Mouse (Mus musculus) limb, embryonic 15.5 days (tissue): ENCODE measurements around the gene Mapre3. TPM values are rescaled to one million over a fixed set of nuclear protein-coding genes. Genes with fewer than 3 reads are reported as not detected.

Experiments used
- ATAC-seq: fragments of 200-750 bp; cut with Nextera tagmentation; 2 replicates; pipeline ENCODE4 v1.8.0; 2017; ENCODE audit warnings: low read depth, moderate TSS enrichment; ENCODE audit not compliant: insufficient number of reproducible peaks, low FRiP score, low TSS enrichment
- H3K27ac ChIP-seq: fragments of 300-500 bp; sonication (generic); 2 replicates; pipeline ENCODE4 v1.5.1; 2015; ENCODE audit warnings: moderate library complexity, mild to moderate bottlenecking, inconsistent platforms
- H3K27me3 ChIP-seq: fragments of 300-500 bp; sonication (generic); 2 replicates; pipeline ENCODE4 v1.6.1; 2015; ENCODE audit warnings: inconsistent platforms
- H3K36me3 ChIP-seq: fragments of 300-500 bp; sonication (generic); 2 replicates; pipeline ENCODE4 v1.6.1; 2015; ENCODE audit warnings: inconsistent platforms
- H3K4me1 ChIP-seq: fragments of 300-500 bp; sonication (generic); 2 replicates; pipeline ENCODE4 v1.6.1; 2015; ENCODE audit warnings: inconsistent platforms
- H3K4me2 ChIP-seq: fragments of 300-500 bp; sonication (generic); 2 replicates; pipeline ENCODE4 v1.6.1; 2015; ENCODE audit warnings: mild to moderate bottlenecking, inconsistent platforms
- H3K4me3 ChIP-seq: fragments of 300-500 bp; sonication (generic); 2 replicates; pipeline ENCODE4 v1.5.1; 2015; ENCODE audit warnings: mild to moderate bottlenecking, inconsistent platforms
- H3K9ac ChIP-seq: fragments of 300-500 bp; sonication (generic); 2 replicates; pipeline ENCODE4 v1.6.1; 2015; ENCODE audit warnings: inconsistent platforms
- H3K9me3 ChIP-seq: fragments of 300-500 bp; sonication (generic); 2 replicates; pipeline ENCODE4 v1.6.1; 2016; ENCODE audit warnings: inconsistent platforms
- WGBS: fragments of 180-500 bp; shearing (Covaris S2); methylation state at CpG from one replicate; pipeline ENCODE4 v1.1.7; 2015; 5-methylcytosine and 5-hydroxymethylcytosine counted together
- polyA plus RNA-seq: library from polyadenylated mRNA; unstranded; fragments of >200 nt; fragmentation: Nextera tagmentation; extraction: Ambion mirVana; gene quantifications from 2 replicates; pipeline ENCODE4 v1.2.1, GENCODE M21; 2015

The Mapre3 gene
- polyA plus RNA-seq, 1 experiment from 2014 or later: 30.6 TPM

DNA sequence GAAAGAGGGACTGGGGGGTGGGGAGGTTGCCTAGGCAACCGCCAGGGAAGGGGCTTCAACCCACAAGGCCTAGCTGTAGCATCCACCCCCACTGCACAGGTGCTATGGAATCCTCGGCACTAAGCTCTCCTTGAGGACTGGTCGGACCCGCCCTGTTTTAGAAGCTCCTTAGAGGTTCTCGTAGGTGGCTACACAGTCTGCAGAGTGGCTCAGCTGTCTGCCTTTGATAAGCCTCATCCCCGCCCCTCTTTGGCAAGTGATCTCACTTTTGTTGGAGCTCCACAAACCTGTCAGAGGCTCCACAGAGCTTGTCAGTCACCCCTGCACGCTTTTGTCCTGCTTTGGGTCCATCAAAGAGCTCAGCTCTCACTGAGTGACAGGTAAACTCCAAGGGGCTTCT, 17.0 kb upstream of the Mapre3 start:
- H3K9ac ChIP-seq: no peak overlapping the region
- no peaks in the 10 kb centered on the region for H3K36me3 ChIP-seq
- peaks cover 4% of the 10 kb centered on the region; the same call in 1 of the 2 replicates for H3K4me1 ChIP-seq
- H3K27ac ChIP-seq: no peak overlapping the region
- no peaks in the 10 kb centered on the region for H3K27me3 ChIP-seq
- H3K4me2 ChIP-seq: no peak overlapping the region
- WGBS: 69% methylated on average over 7 of the region's 7 CpGs
- no peaks in the 10 kb centered on the region for H3K9me3 ChIP-seq
- ATAC-seq: no peak
- no peak overlapping the region for H3K4me3 ChIP-seq

DNA sequence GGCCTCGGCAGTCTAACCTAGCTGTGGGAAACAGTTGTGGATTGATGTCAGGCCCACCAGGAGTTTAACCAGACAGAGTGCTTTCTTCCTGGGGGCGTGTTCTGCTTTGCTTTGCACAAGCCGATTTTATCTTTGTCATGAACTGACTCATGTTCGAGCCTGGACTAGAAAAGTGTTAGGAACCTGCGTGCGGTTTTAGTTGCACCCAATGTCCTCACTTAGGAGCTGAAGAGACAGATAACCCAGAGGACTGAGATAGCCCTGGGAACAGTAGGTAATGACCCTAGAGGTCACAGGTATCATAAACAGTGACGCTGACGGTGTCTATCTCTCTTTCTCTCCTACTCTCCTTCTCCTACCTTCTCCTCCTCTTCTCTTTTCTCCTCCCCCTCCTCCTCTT, 16.5 kb upstream of the Mapre3 start:
- Histone ChIP-seq H3K27ac (no peak overlapping the region), H3K4me1 (peaks cover 4% of the 10 kb centered on the region; the same call in 1 of the 2 replicates), H3K36me3 (no peaks in the 10 kb centered on the region), H3K4me3 (no peak overlapping the region), H3K27me3 (no peaks in the 10 kb centered on the region), H3K9me3 (no peaks in the 10 kb centered on the region), H3K4me2 (no peak overlapping the region), H3K9ac (no peak overlapping the region)
- 77% methylated on average over 8 of the region's 8 CpGs for WGBS
- ATAC-seq: no peak

DNA sequence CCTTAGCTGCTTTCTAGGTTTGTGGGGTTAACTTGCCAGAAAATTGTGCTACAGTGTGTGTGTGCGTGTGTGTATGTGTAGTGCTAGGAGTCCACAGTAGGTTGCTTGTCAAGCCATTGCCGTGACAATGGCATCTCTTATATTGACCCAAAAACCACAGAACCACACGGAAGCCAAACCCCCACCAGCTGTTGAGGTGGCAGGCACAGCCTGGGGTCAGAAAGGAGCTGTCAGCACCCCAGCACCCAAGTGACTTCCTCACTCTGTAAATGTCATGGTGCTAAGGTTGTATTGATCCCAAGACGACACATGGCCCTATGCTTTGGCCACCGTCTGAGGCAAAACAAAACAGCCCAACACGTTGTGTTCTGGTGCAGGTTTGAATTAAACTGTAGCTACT, 15.5 kb upstream of the Mapre3 start:
- Histone ChIP-seq H3K9ac (no peak overlapping the region), H3K27me3 (no peaks in the 10 kb centered on the region), H3K4me3 (no peak overlapping the region), H3K36me3 (no peaks in the 10 kb centered on the region), H3K4me2 (no peak overlapping the region), H3K4me1 (peaks cover 4% of the 10 kb centered on the region; the same call in 1 of the 2 replicates), H3K27ac (no peak overlapping the region), H3K9me3 (no peaks in the 10 kb centered on the region)
- no peak for ATAC-seq
- WGBS: 75% methylated on average over 6 of the region's 6 CpGs

DNA sequence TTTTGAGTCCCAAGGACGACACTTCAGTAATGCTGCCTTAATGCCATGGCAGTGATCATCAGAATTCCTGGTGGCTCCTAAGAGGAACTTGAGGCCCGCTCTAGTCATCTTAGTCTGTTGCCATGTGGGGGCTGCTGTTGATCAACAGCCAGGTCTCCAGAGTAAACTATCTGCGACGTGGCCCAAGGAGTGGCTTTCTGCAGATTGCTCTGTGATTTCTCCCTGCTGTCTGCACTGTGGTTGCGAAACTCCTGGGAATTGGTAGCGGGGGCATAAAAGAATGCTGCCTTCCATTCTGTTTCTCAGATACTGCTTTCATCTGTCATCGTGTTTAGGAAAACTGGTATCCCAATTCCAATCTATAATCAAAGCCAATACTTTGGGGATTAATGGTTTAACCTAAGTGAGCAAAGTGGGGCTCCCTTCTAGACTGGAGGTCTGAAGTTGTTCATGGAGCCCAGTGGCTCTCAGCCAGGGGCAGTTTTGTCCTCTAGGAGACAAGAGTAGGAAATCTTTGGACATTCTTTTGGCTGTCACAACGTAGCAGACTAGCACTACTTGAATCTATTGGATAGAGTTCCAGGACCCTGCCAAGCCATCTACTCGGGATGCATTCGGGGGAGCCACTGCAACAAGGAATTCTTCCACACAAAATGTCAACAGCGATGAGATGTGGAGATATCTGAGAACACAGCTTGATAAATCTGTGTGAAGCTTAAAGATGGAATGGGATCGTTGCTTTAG, 11.5 kb upstream of the Mapre3 start:
- WGBS: 69% methylated on average over 12 of the region's 12 CpGs
- H3K4me1 ChIP-seq: no peaks in the 10 kb centered on the region
- H3K9me3 ChIP-seq: no peaks in the 10 kb centered on the region
- no peak overlapping the region for H3K4me3 ChIP-seq
- ATAC-seq: no peak
- no peak overlapping the region for H3K27ac ChIP-seq
- no peaks in the 10 kb centered on the region for H3K27me3 ChIP-seq
- H3K9ac ChIP-seq: no peak overlapping the region
- H3K4me2 ChIP-seq: no peak overlapping the region
- no peaks in the 10 kb centered on the region for H3K36me3 ChIP-seq

DNA sequence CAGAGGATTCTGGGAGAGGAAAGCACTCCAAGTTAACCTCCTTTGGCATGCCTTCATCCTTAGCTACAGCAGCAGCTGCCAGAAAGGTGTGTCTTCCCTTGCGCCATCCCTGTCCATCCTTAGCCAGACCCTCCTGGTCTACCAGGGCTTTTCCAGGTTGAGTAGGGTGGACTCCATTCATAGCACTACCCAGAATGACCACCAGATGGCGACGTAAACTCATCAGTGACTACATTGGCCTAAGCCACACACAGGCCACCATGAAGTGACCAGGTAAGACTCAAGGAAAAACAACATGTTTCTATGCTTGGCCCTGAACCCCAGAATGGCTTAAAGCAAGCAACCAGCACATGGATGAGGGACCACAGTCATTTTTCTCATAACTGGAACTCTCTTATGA, 8.3 kb upstream of the Mapre3 start:
- no peak overlapping the region for H3K9ac ChIP-seq
- H3K4me1 ChIP-seq: no peaks in the 10 kb centered on the region
- H3K4me3 ChIP-seq: no peak overlapping the region
- no peaks in the 10 kb centered on the region; the same call in 1 of the 2 replicates for H3K27me3 ChIP-seq
- no peak overlapping the region for H3K27ac ChIP-seq
- no peaks in the 10 kb centered on the region for H3K9me3 ChIP-seq
- H3K4me2 ChIP-seq: no peak overlapping the region
- 5% methylated on average over 3 of the region's 3 CpGs for WGBS
- ATAC-seq: 0 out of 2 replicates have a peak, but pooled peaks have one; percentile 69
- no peaks in the 10 kb centered on the region for H3K36me3 ChIP-seq

DNA sequence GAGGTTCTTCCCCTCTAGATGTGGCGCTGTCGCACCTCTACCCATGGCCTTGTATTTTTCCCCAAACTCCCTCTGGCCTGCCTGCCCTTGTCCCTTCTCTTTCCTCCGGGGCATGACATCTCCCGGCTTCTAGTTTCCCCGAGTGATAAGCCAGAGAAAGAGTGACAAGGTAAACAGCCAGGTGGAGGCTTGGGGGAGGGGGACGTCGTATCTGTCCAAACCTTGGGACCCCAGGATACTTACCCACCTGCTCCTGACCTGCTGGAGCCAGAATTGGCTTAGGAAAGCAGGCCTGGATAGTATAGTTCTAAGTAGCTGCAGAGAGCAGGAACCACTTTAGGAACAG, 652 bp downstream of the Mapre3 start:
- H3K27ac ChIP-seq: peak overlapping the region; percentile 76
- 2% methylated on average over 7 of the region's 7 CpGs for WGBS

DNA sequence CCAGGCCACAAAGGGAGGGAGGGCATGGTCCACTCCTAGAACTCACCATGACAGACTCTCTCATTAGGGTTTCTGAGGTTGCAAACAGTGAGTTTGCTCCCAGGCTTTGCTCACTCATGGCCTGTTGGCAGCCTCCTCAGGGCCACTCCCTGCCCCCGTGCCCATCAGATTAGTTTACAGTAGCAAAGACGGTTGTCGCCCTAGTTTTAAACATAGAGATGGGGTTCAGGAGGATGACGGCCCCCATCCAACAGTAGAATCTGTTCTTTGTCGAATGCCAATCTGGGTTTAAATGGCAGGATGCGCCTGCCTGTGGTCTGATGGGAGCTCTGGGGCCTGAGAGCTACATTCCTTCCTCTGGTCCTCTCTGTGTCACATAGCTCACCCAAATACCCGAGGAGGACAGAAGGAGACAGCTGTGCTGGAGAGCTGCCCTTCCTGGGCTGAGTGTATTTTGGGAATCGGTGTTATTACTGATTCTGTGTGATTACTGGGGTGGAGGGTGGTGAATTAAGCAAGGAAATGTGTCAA, 1.9 kb downstream of the Mapre3 start:
- no peak overlapping the region for H3K4me2 ChIP-seq
- H3K4me3 ChIP-seq: no peak overlapping the region
- no peaks in the 10 kb centered on the region; the same call in 1 of the 2 replicates for H3K27me3 ChIP-seq
- H3K9ac ChIP-seq: no peak overlapping the region
- no peak overlapping the region for H3K27ac ChIP-seq
- ATAC-seq: no peak
- H3K9me3 ChIP-seq: no peaks in the 10 kb centered on the region
- WGBS: 59% methylated on average over 8 of the region's 8 CpGs
- H3K4me1 ChIP-seq: peaks cover 21% of the 10 kb centered on the region
- H3K36me3 ChIP-seq: no peaks in the 10 kb centered on the region

More for the DNA sequence above, 652 bp downstream of the Mapre3 start:
- H3K27me3 ChIP-seq: no peaks in the 10 kb centered on the region; the same call in 1 of the 2 replicates
- peaks cover 21% of the 10 kb centered on the region for H3K4me1 ChIP-seq
- no peaks in the 10 kb centered on the region for H3K9me3 ChIP-seq
- peak overlapping the region; percentile 84 for H3K4me2 ChIP-seq
- no peak; the same call in 1 of the 2 replicates for ATAC-seq
- peak overlapping the region; percentile 83 for H3K4me3 ChIP-seq
- peak overlapping the region; percentile 82 for H3K9ac ChIP-seq
- H3K36me3 ChIP-seq: no peaks in the 10 kb centered on the region

DNA sequence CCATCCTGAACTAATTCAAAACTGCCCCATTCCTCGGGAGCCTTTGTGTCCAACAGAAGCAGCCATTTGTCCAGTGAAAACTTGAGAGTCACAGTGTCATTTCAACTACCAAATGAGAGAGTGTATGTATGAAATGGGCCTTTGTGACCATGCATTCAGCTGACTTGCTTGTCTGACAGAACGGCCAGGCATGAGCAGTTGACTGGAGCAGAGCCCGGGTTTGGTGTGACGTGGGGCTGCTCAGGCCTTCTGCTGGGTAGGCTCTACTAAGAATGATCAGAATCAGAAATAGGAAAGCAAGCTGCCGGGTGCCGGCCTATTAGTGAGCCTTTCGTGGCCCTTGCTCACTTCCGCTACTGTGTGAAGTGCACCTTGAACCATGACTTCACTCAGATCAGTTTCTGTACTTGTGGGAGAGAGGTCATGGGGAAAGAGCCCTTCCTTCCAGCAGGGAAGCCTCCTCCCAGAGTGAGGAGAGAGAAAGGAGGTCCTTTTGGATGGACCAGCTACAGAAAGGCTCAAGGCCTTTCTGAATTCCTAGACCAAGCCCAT, 4.4 kb downstream of the Mapre3 start:
- H3K4me2 ChIP-seq: no peak overlapping the region; the same call in 1 of the 2 replicates
- no peaks in the 10 kb centered on the region for H3K27me3 ChIP-seq
- no peak overlapping the region for H3K4me3 ChIP-seq
- 91% methylated on average over 8 of the region's 8 CpGs for WGBS
- no peak overlapping the region for H3K27ac ChIP-seq
- H3K4me1 ChIP-seq: peaks cover 18% of the 10 kb centered on the region
- H3K9ac ChIP-seq: no peak overlapping the region
- no peak for ATAC-seq
- H3K9me3 ChIP-seq: no peaks in the 10 kb centered on the region
- no peaks in the 10 kb centered on the region for H3K36me3 ChIP-seq

DNA sequence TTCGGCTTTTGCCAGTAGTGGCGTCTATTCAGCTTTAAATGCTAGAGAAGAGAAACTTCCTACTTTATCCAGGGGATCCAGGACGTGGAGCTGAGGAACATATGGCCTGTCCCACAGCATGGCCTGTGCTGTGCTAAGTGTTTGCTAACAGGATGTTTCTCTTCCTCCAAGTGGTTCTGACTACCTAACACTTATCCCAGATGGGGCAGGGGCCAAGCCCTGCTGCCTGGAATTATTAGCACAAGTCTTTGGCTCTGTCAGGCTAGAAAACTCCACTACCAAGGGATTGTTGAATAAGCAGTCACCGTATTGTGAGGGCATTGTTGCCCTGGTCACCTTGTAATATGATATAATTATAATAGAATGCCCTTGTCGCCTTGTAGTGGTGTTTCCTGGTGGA, 8.2 kb downstream of the Mapre3 start:
- WGBS: 76% methylated on average over 5 of the region's 5 CpGs
- Histone ChIP-seq H3K9me3 (no peaks in the 10 kb centered on the region), H3K27me3 (no peaks in the 10 kb centered on the region), H3K9ac (no peak overlapping the region), H3K4me1 (peaks cover 3% of the 10 kb centered on the region; the same call in 1 of the 2 replicates), H3K4me3 (no peak overlapping the region), H3K27ac (no peak overlapping the region), H3K36me3 (no peaks in the 10 kb centered on the region), H3K4me2 (no peak overlapping the region)
- no peak for ATAC-seq

DNA sequence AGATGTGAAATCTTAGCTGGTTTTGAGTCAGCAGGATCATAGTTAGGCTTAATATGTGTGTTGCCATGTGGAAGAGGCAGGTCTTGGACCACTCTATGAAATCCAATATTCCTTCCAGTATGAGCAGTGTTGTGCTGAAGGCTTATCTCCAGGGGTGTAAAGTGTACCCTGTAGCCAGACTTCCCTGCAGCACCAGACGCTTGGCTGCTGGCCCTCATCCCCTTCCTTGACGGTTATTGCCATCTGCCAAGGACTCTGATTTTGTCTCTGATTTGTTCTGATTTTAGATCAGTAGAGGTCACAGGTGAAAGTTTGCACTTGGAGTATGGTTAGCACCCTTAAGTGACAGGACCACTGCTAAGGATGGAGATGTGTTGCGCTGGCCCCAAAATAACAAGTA, 8.7 kb downstream of the Mapre3 start:
- Histone ChIP-seq H3K36me3 (no peaks in the 10 kb centered on the region), H3K4me3 (no peak overlapping the region), H3K9me3 (no peaks in the 10 kb centered on the region), H3K4me2 (no peak overlapping the region), H3K27ac (no peak overlapping the region), H3K4me1 (peaks cover 3% of the 10 kb centered on the region; the same call in 1 of the 2 replicates), H3K9ac (no peak overlapping the region), H3K27me3 (no peaks in the 10 kb centered on the region)
- WGBS: 66% methylated on average over 3 of the region's 3 CpGs
- no peak for ATAC-seq

DNA sequence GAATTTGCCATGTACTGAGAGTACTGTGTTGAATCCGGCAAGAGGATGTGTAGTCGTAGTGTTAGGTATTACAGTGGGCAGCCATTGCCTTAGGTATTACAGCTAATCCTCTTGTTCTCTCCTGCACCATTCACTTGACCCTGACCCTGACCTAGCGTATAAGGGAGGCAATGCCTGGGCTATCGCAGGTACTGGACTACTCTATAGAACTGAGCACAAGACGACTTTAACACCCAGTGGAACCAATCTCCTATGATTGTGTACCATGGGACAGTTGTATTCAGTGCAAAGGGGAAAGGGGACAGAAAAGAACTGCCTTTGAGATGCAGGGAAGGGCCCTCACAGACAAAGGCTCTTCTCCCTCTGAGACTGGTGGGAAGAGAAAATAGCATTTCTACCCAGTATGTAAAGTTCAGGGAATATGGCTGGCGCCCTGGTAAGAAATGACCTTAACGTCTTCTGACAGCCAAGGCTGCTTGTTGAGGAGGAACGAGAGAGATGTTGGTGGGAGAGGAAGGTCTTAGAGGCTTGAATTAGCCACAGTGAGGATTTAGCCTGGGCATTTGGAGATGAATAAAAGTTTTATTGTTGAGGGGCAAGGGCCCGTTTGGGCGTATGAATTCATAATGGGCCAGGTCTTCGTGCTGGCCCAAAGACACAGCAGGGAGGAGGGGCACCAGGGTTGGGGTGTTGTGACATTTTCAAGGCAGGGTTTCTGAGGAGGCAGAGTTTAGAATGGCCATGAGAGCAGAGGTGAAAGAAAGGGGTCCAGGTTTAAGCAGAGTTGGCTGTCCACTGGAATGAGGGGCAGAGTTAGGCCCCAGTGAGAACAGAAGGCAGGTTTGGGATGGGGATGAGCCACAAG, 9.9 kb downstream of the Mapre3 start:
- H3K27me3 ChIP-seq: no peaks in the 10 kb centered on the region
- H3K9ac ChIP-seq: no peak overlapping the region
- H3K9me3 ChIP-seq: no peaks in the 10 kb centered on the region
- H3K4me3 ChIP-seq: no peak overlapping the region
- no peak overlapping the region for H3K27ac ChIP-seq
- ATAC-seq: no peak
- peaks cover 3% of the 10 kb centered on the region; the same call in 1 of the 2 replicates for H3K4me1 ChIP-seq
- H3K36me3 ChIP-seq: no peaks in the 10 kb centered on the region
- no peak overlapping the region for H3K4me2 ChIP-seq
- 85% methylated on average over 11 of the region's 11 CpGs for WGBS
